16 mouse cellular contexts compared by ENCODE assay signal in genomic region chr14:61836231-61836630, GRCm38 (mm10).
DNase-seq lines count a peak whose midpoint lies in the region; ATAC-seq lines count a peak whose summit lies in the region.
"Had no signal": no experiment of that assay in that cellular context is flagged by ENCODE, and none has a peak within 500 bp of the region (broad histone marks: within the 10 kb centered on the region; RNA-seq: fewer than 3 reads in every experiment).

No protein-coding gene starts in this region.

- no peaks in the 10 kb centered on the region for H3K27me3 ChIP-seq in neural tube, embryonic 15.5 days (replicated peaks)
- no peaks in the 10 kb centered on the region for H3K27me3 ChIP-seq in limb, embryonic 12.5 days
- H3K27me3 ChIP-seq: embryonic facial prominence, embryonic 12.5 days; forebrain, embryonic 15.5 days; liver, embryonic 13.5 days; midbrain, embryonic 15.5 days had no signal

- H3K9me3 ChIP-seq in neural tube, embryonic 15.5 days (replicated peaks) = no peaks in the 10 kb centered on the region
- no peaks in the 10 kb centered on the region; the same call in 1 of the 2 replicates for H3K9me3 ChIP-seq in limb, embryonic 12.5 days
- H3K9me3 ChIP-seq: embryonic facial prominence, embryonic 12.5 days; forebrain, embryonic 15.5 days; liver, embryonic 13.5 days; midbrain, embryonic 15.5 days had no signal

- H3K4me1 ChIP-seq in neural tube, embryonic 15.5 days = peaks cover 2% of the 10 kb centered on the region; the same call in 1 of the 2 replicates
- peaks cover 27% of the 10 kb centered on the region for H3K4me1 ChIP-seq in limb, embryonic 12.5 days (replicated peaks)
- H3K4me1 ChIP-seq: forebrain, embryonic 15.5 days; midbrain, embryonic 15.5 days had no signal

- WGBS in neural tube, embryonic 15.5 days = 80% methylated on average over 6 of the region's 6 CpGs
- 28% methylated on average over 6 of the region's 6 CpGs for WGBS in limb, embryonic 12.5 days

- no peak overlapping the region for H3K9ac ChIP-seq in neural tube, embryonic 15.5 days (replicated peaks)
- no peak overlapping the region for H3K9ac ChIP-seq in limb, embryonic 12.5 days (replicated peaks)
- H3K9ac ChIP-seq: embryonic facial prominence, embryonic 12.5 days; forebrain, embryonic 15.5 days; liver, embryonic 13.5 days; midbrain, embryonic 15.5 days had no signal

- H3K36me3 ChIP-seq in neural tube, embryonic 15.5 days = no peaks in the 10 kb centered on the region
- H3K36me3 ChIP-seq in limb, embryonic 12.5 days = no peaks in the 10 kb centered on the region
- H3K36me3 ChIP-seq: embryonic facial prominence, embryonic 12.5 days; forebrain, embryonic 15.5 days; liver, embryonic 13.5 days; midbrain, embryonic 15.5 days had no signal

- no peak overlapping the region for H3K27ac ChIP-seq in neural tube, embryonic 15.5 days (replicated peaks)
- H3K27ac ChIP-seq in limb, embryonic 12.5 days = peak overlapping the region; percentile 68; the same call in 1 of the 2 replicates
- H3K27ac ChIP-seq: embryonic facial prominence, embryonic 12.5 days; forebrain, embryonic 15.5 days; liver, embryonic 13.5 days; midbrain, embryonic 15.5 days had no signal

- no peak overlapping the region for H3K4me2 ChIP-seq in neural tube, embryonic 15.5 days
- H3K4me2 ChIP-seq in limb, embryonic 12.5 days = peak overlapping the region; percentile 27
- H3K4me2 ChIP-seq: embryonic facial prominence, embryonic 12.5 days; forebrain, embryonic 15.5 days; liver, embryonic 13.5 days; midbrain, embryonic 15.5 days had no signal

- no peak for ATAC-seq in neural tube, embryonic 15.5 days (ENCODE audit: low FRiP score)
- ATAC-seq in limb, embryonic 12.5 days (ENCODE audit: insufficient number of reproducible peaks, insufficient read depth, low FRiP score, low TSS enrichment, low read depth) = peak; percentile 78; the same call in 1 of the 2 replicates
- ATAC-seq in CD4-positive, CD25-positive, alpha-beta regulatory T cell, adult 4 months = no peak
- ATAC-seq: activated CD4-positive, CD25-positive, alpha-beta regulatory T cell, adult 4 months; intestine, embryonic 16.5 days; midbrain, embryonic 15.5 days had no signal

- DNase-seq in neural tube, embryonic 10.5 days (ENCODE audit: extremely low spot score, low spot score) = peak; percentile 26
- DNase-seq in embryo, embryonic 11.5 days (ENCODE audit: low read depth, low spot score) = peak; percentile 36
- peak; percentile 16 for DNase-seq in thymus, postnatal 25 days
- DNase-seq in adrenal gland, postnatal 36 days = no peak
- DNase-seq: heart, postnatal 10 days; layer of hippocampus, adult 9-11 months; liver, embryonic 13.5 days; spleen, adult 18-20 months had no signal

- H3K4me3 ChIP-seq in neural tube, embryonic 15.5 days (replicated peaks) = no peak overlapping the region
- no peak overlapping the region for H3K4me3 ChIP-seq in limb, embryonic 12.5 days (replicated peaks)
- H3K4me3 ChIP-seq: embryonic facial prominence, embryonic 12.5 days; forebrain, embryonic 15.5 days; liver, embryonic 13.5 days; midbrain, embryonic 15.5 days had no signal

Comparison
In these comparisons a context has a peak if more than half of its experiments do, and no peak if none do; other contexts are left out.
1. DNase-seq: peak in neural tube, embryonic 10.5 days (single experiment), embryo, embryonic 11.5 days (single experiment) and thymus, postnatal 25 days (single experiment); none in adrenal gland, postnatal 36 days (0 of 2).